Mouse (Mus musculus): ENCODE results near the gene Tars2. TPM values are rescaled to one million over a fixed set of nuclear protein-coding genes. Genes with fewer than 3 reads are reported as not detected.
A peak's percentile ranks its signal among the peaks of the same experiment; 100 is the strongest.

The Tars2 gene
- polyA plus RNA-seq, 1 experiment = 32.8 TPM

DNA sequence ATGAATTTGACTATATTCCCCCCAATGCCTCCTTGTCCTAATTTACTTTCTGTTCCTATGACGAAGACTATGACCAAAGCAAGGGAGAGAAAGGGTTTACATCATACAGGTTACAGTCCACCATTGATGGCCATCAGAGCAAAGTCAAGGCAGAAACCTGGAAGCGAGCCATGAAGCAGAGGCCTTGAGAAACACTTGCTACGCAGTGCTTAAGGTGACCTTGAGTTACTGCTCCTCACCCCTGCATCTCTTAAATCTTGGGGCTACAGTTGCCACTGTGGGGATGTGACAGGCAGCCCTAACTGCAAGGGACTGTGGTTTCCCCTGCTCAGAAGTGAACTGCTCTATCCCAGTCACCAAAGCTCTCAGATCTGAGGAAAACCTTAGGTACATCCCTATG is 56.7 kb downstream of the Tars2 start:
- H3K4me3 ChIP-seq (ENCODE audit: insufficient read depth, poor library complexity, severe bottlenecking) = no peak overlapping the region
- H3K79me2 ChIP-seq (ENCODE audit: control insufficient read depth, insufficient read depth) = no peaks in the 10 kb centered on the region
- H3K79me3 ChIP-seq (ENCODE audit: low read depth) = no peaks in the 10 kb centered on the region
- H3K27me3 ChIP-seq (ENCODE audit: control insufficient read depth, insufficient read depth, insufficient read length) = no peaks in the 10 kb centered on the region
- no peak overlapping the region for H3ac ChIP-seq (ENCODE audit: control insufficient read depth, insufficient read length, low read depth)
- TF ChIP-seq MYOG (IDR thresholded peaks at IDR 0.05; ENCODE audit: control insufficient read depth, extremely low read depth, insufficient read length) (no peak), FOSL1 (IDR thresholded peaks at IDR 0.05; ENCODE audit: insufficient read depth, low read length, poor library complexity, severe bottlenecking) (no peak), USF1 (IDR thresholded peaks at IDR 0.05; ENCODE audit: low read depth) (no peak), MAX (IDR thresholded peaks at IDR 0.05) (no peak), MYOD1 (IDR thresholded peaks at IDR 0.05; ENCODE audit: control insufficient read depth, insufficient read length, low read depth) (no peak), CTCF (IDR thresholded peaks at IDR 0.05; ENCODE audit: control insufficient read depth, insufficient read depth, insufficient read length) (no peak), CEBPB (IDR thresholded peaks at IDR 0.05; ENCODE audit: low read depth) (no peak)
- H3K36me3 ChIP-seq (ENCODE audit: control insufficient read depth, insufficient read depth) = no peaks in the 10 kb centered on the region

DNA sequence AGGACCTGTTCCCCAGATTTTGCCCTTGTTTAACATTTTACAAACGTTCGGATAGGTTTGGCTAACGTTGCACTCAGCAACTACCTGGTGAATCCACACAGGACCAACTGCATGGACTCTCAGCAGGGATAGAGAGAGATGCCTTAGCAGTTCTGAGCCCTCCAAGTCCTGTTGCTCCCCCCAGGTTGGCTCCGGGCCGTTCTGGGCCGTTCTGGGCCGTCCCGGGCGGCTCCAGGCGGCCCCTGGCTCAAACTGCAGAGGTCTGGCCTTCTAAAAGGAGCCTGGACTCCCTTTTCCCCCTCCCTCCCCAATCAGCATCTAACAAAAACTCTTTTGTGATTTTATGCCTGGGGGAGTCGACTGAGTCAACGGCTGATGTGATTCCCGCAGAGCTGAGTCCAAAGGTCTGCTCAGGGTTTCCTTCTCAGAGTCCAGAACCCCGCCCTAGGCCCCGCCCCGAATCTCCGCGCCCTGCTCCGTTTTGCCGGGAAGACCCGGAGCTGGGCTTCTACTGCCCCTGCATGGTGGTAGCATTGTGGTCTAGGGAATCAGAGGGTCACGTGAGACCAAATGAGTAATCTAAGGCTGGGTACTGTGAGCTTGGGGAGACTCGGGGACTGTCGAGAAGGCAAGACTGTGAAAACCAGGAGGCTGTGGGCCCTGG is 58.0 kb downstream of the Tars2 start:
- H3K4me3 ChIP-seq (ENCODE audit: insufficient read depth, poor library complexity, severe bottlenecking) = no peak overlapping the region
- H3K79me2 ChIP-seq (ENCODE audit: control insufficient read depth, insufficient read depth) = no peaks in the 10 kb centered on the region
- no peaks in the 10 kb centered on the region for H3K36me3 ChIP-seq (ENCODE audit: control insufficient read depth, insufficient read depth)
- no peaks in the 10 kb centered on the region for H3K79me3 ChIP-seq (ENCODE audit: low read depth)
- TF ChIP-seq USF1 (IDR thresholded peaks at IDR 0.05; ENCODE audit: low read depth) = peak; percentile 94
- peak; percentile 45 for TF ChIP-seq MAX (IDR thresholded peaks at IDR 0.05)
- no peak for TF ChIP-seq CEBPB (IDR thresholded peaks at IDR 0.05; ENCODE audit: low read depth)
- H3K27me3 ChIP-seq (ENCODE audit: control insufficient read depth, insufficient read depth, insufficient read length) = no peaks in the 10 kb centered on the region
- H3ac ChIP-seq (ENCODE audit: control insufficient read depth, insufficient read length, low read depth) = peak overlapping the region; percentile 68

DNA sequence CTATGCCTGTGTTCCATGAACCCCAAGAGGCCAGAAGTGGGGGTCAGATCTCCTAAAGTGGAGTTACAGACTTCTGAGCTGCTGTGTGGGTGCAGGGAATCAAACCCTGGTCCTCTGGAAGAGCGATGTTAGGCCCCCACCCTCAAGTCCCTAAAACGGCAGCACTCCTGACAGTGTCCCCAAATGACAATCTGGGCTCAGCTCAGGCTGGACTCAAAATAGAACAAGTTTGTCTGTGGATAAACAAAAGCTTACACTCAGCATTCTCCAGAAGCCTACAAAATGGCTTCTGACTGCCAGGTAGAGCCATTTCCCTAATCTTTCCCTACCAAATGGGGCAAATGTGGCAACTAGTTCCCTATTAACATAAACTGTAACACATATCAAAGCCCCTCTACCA is 58.9 kb downstream of the Tars2 start:
- no peak for TF ChIP-seq MYOG (IDR thresholded peaks at IDR 0.05; ENCODE audit: control insufficient read depth, extremely low read depth, insufficient read length)
- TF ChIP-seq MAX (IDR thresholded peaks at IDR 0.05) = no peak
- no peak for TF ChIP-seq USF1 (IDR thresholded peaks at IDR 0.05; ENCODE audit: low read depth)
- TF ChIP-seq MYOD1 (IDR thresholded peaks at IDR 0.05; ENCODE audit: control insufficient read depth, insufficient read length, low read depth) = no peak
- no peak for TF ChIP-seq CTCF (IDR thresholded peaks at IDR 0.05; ENCODE audit: control insufficient read depth, insufficient read depth, insufficient read length)
- no peak for TF ChIP-seq CEBPB (IDR thresholded peaks at IDR 0.05; ENCODE audit: low read depth)
- no peak for TF ChIP-seq FOSL1 (IDR thresholded peaks at IDR 0.05; ENCODE audit: insufficient read depth, low read length, poor library complexity, severe bottlenecking)
- H3K79me3 ChIP-seq (ENCODE audit: low read depth) = no peaks in the 10 kb centered on the region
- H3K4me3 ChIP-seq (ENCODE audit: insufficient read depth, poor library complexity, severe bottlenecking) = no peak overlapping the region
- no peaks in the 10 kb centered on the region for H3K36me3 ChIP-seq (ENCODE audit: control insufficient read depth, insufficient read depth)
- H3K27me3 ChIP-seq (ENCODE audit: control insufficient read depth, insufficient read depth, insufficient read length) = no peaks in the 10 kb centered on the region
- H3ac ChIP-seq (ENCODE audit: control insufficient read depth, insufficient read length, low read depth) = no peak overlapping the region
- H3K79me2 ChIP-seq (ENCODE audit: control insufficient read depth, insufficient read depth) = no peaks in the 10 kb centered on the region

DNA sequence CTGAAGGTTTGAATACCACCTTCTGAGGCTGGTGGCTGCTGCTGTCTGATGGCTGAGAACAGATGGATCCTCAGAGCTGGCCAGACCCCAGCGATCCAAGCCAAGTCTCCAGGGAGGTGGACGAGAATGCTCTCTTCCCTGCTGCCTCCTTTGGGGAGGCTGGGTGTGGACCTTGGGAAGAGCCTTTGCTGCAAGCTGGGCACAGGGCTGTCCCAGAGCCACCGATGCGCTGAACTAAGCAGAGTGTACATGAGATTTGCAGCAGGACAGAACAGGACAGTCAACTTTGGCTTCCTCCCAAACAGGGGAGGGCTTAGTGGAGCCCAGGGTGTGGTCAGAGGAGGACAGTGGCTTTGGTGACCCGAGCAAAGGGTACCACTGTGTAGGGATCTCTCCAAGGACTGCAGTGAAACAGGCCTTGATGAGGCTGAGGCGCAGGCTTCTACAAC is 59.7 kb downstream of the Tars2 start:
- no peaks in the 10 kb centered on the region for H3K79me2 ChIP-seq (ENCODE audit: control insufficient read depth, insufficient read depth)
- H3K27me3 ChIP-seq (ENCODE audit: control insufficient read depth, insufficient read depth, insufficient read length) = no peaks in the 10 kb centered on the region
- H3K4me3 ChIP-seq (ENCODE audit: insufficient read depth, poor library complexity, severe bottlenecking) = no peak overlapping the region
- no peak for TF ChIP-seq CEBPB (IDR thresholded peaks at IDR 0.05; ENCODE audit: low read depth)
- TF ChIP-seq MYOD1 (IDR thresholded peaks at IDR 0.05; ENCODE audit: control insufficient read depth, insufficient read length, low read depth) = peak; percentile 51
- no peaks in the 10 kb centered on the region for H3K79me3 ChIP-seq (ENCODE audit: low read depth)
- H3ac ChIP-seq (ENCODE audit: control insufficient read depth, insufficient read length, low read depth) = peak overlapping the region; percentile 8
- H3K36me3 ChIP-seq (ENCODE audit: control insufficient read depth, insufficient read depth) = no peaks in the 10 kb centered on the region

DNA sequence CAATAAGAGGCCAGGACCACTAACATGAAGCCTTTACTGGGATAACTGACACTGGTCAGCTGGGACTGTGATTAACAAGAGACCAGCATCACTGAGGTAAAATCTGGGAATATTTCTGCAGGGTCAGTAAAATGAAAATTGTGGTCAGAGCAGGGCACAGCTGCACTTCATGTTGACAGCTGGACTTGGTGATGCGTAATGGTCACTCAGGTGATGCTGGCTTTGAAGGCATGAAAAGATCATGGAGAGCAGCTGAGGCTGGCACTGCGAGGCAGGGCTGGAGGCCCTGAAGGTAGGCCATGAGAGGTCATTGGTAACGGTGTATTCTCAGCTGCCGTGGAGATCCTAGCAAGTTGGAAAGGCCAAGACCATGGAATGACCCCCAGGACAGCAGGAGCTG is 61.7 kb downstream of the Tars2 start:
- TF ChIP-seq MAX (IDR thresholded peaks at IDR 0.05) (no peak), MYOD1 (IDR thresholded peaks at IDR 0.05; ENCODE audit: control insufficient read depth, insufficient read length, low read depth) (peak; percentile 79)
- Histone ChIP-seq H3K79me3 (ENCODE audit: low read depth) (no peaks in the 10 kb centered on the region), H3ac (ENCODE audit: control insufficient read depth, insufficient read length, low read depth) (no peak overlapping the region), H3K36me3 (ENCODE audit: control insufficient read depth, insufficient read depth) (no peaks in the 10 kb centered on the region), H3K27me3 (ENCODE audit: control insufficient read depth, insufficient read depth, insufficient read length) (no peaks in the 10 kb centered on the region), H3K79me2 (ENCODE audit: control insufficient read depth, insufficient read depth) (no peaks in the 10 kb centered on the region), H3K4me3 (ENCODE audit: insufficient read depth, poor library complexity, severe bottlenecking) (no peak overlapping the region)

DNA sequence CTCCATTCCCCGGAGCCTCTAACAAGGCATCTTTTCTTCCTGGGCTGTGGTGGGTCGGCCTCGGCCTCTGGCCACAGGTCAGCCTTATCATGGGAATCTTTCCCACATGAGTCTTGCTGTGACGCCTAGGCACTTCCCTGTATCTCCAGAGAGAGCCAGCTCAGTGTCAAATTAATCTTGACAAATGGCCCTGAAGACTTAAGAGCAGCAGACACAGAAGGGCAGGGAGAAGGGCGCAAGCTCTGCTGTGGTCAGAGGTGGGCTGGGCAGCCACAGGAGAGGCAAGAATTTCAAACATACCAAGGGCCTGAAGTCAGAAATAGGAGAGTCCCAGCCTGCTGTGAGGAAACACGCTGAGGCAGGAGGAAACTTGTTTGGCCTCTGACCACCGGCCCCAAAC is 63.6 kb downstream of the Tars2 start:
- H3K79me2 ChIP-seq (ENCODE audit: control insufficient read depth, insufficient read depth) = no peaks in the 10 kb centered on the region
- no peak overlapping the region for H3ac ChIP-seq (ENCODE audit: control insufficient read depth, insufficient read length, low read depth)
- no peaks in the 10 kb centered on the region for H3K27me3 ChIP-seq (ENCODE audit: control insufficient read depth, insufficient read depth, insufficient read length)
- H3K79me3 ChIP-seq (ENCODE audit: low read depth) = no peaks in the 10 kb centered on the region
- no peaks in the 10 kb centered on the region for H3K36me3 ChIP-seq (ENCODE audit: control insufficient read depth, insufficient read depth)
- peak; percentile 47 for TF ChIP-seq CEBPB (IDR thresholded peaks at IDR 0.05; ENCODE audit: low read depth)
- no peak for TF ChIP-seq USF1 (IDR thresholded peaks at IDR 0.05; ENCODE audit: low read depth)
- TF ChIP-seq FOSL1 (IDR thresholded peaks at IDR 0.05; ENCODE audit: insufficient read depth, low read length, poor library complexity, severe bottlenecking) = peak; percentile 10
- peak; percentile 35 for TF ChIP-seq MYOD1 (IDR thresholded peaks at IDR 0.05; ENCODE audit: control insufficient read depth, insufficient read length, low read depth)
- TF ChIP-seq CTCF (IDR thresholded peaks at IDR 0.05; ENCODE audit: control insufficient read depth, insufficient read depth, insufficient read length) = no peak
- TF ChIP-seq MAX (IDR thresholded peaks at IDR 0.05) = peak; percentile 80
- H3K4me3 ChIP-seq (ENCODE audit: insufficient read depth, poor library complexity, severe bottlenecking) = no peak overlapping the region
